Mouse (Mus musculus) stomach, embryonic 15.5 days (tissue): ENCODE data around the gene Zfp358. TPM values are rescaled to one million over a fixed set of nuclear protein-coding genes. Genes with fewer than 3 reads are reported as not detected.

Source experiments
- ATAC-seq: fragments of 200-750 bp; cut with Nextera tagmentation; 2 replicates; pipeline ENCODE4 v1.8.0; 2017; ENCODE audit warnings: low read depth, moderate number of reproducible peaks, moderate TSS enrichment; ENCODE audit not compliant: insufficient read depth, low FRiP score
- H3K27ac ChIP-seq: fragments of 300-500 bp; sonication (generic); 2 replicates; pipeline ENCODE4 v1.5.1; 2015; ENCODE audit warnings: mild to moderate bottlenecking, inconsistent platforms
- H3K27me3 ChIP-seq: fragments of 300-500 bp; sonication (generic); replicated peaks from 2 replicates; pipeline ENCODE4 v1.6.1; 2015; ENCODE audit warnings: inconsistent platforms
- H3K36me3 ChIP-seq: fragments of 300-500 bp; sonication (generic); 2 replicates; pipeline ENCODE4 v1.6.1; 2015; ENCODE audit warnings: inconsistent platforms
- H3K4me1 ChIP-seq: fragments of 300-500 bp; sonication (generic); 2 replicates; pipeline ENCODE4 v1.6.1; 2015; ENCODE audit warnings: inconsistent platforms
- H3K4me2 ChIP-seq: fragments of 300-500 bp; sonication (generic); 2 replicates; pipeline ENCODE4 v1.6.1; 2015; ENCODE audit warnings: mild to moderate bottlenecking, inconsistent platforms
- H3K4me3 ChIP-seq: fragments of 300-500 bp; sonication (generic); replicated peaks from 2 replicates; pipeline ENCODE4 v1.5.1; 2015; ENCODE audit warnings: inconsistent platforms
- H3K9ac ChIP-seq: fragments of 300-500 bp; sonication (generic); 2 replicates; pipeline ENCODE4 v1.6.1; 2015; ENCODE audit warnings: inconsistent platforms
- H3K9me3 ChIP-seq: fragments of 300-500 bp; sonication (generic); 2 replicates; pipeline ENCODE4 v1.6.1; 2016; ENCODE audit warnings: inconsistent platforms
- WGBS: fragments of 180-500 bp; shearing (Covaris S2); methylation state at CpG from one replicate; pipeline ENCODE4 v1.1.7; 2015; 5-methylcytosine and 5-hydroxymethylcytosine counted together
- polyA plus RNA-seq: library from polyadenylated mRNA; unstranded; fragments of >200 nt; fragmentation: Nextera tagmentation; extraction: Ambion mirVana; gene quantifications from 2 replicates; pipeline ENCODE4 v1.2.1, GENCODE M21; 2015

The Zfp358 gene
- polyA plus RNA-seq, result 34.5 and 38.6 TPM in 2 replicates

- Histone ChIP-seq H3K4me3 (peak within 1 kb of the TSS; percentile 96), H3K36me3 (peaks cover 16% of the 10 kb centered on the region), H3K9ac (peak within 1 kb of the TSS; percentile 99), H3K27ac (peak within 1 kb of the TSS; percentile 85), H3K27me3 (no peaks in the 10 kb centered on the region), H3K4me1 (peaks cover 3% of the 10 kb centered on the region; the same call in 1 of the 2 replicates), H3K9me3 (no peaks in the 10 kb centered on the region), H3K4me2 (peak within 1 kb of the TSS; percentile 67)
- WGBS, result 1% methylated on average over 62 of the region's 64 CpGs
- ATAC-seq, result peak; percentile 88
These were observed at the start of gene Zfp358 for GRCm38 (mm10) chr8:3492901-3493844. TSS of gene Zfp358 (plus strand) at chr8:3493138.

GRCm38 (mm10) chr8:3449226-3449625 is 43.7 kb upstream of the Zfp358 start:
- Histone ChIP-seq H3K4me2 (no peak overlapping the region), H3K4me1 (no peaks in the 10 kb centered on the region), H3K9me3 (no peaks in the 10 kb centered on the region), H3K27me3 (no peaks in the 10 kb centered on the region), H3K27ac (no peak overlapping the region), H3K4me3 (no peak overlapping the region), H3K9ac (no peak overlapping the region), H3K36me3 (peaks cover 44% of the 10 kb centered on the region)
- WGBS, result 86% methylated on average over 2 of the region's 2 CpGs
- ATAC-seq, result no peak

GRCm38 (mm10) chr8:3450670-3451069 is 42.3 kb upstream of the Zfp358 start:
- H3K4me1 ChIP-seq, result no peaks in the 10 kb centered on the region
- no peaks in the 10 kb centered on the region for H3K9me3 ChIP-seq
- 31% methylated on average over 5 of the region's 5 CpGs for WGBS
- no peak overlapping the region for H3K9ac ChIP-seq
- no peak overlapping the region for H3K27ac ChIP-seq
- H3K27me3 ChIP-seq, result no peaks in the 10 kb centered on the region
- no peak overlapping the region for H3K4me3 ChIP-seq
- no peak for ATAC-seq
- no peak overlapping the region for H3K4me2 ChIP-seq
- peaks cover 52% of the 10 kb centered on the region for H3K36me3 ChIP-seq

- no peak for ATAC-seq
- Histone ChIP-seq H3K36me3 (peaks cover 54% of the 10 kb centered on the region), H3K4me1 (no peaks in the 10 kb centered on the region), H3K4me2 (no peak overlapping the region), H3K27ac (no peak overlapping the region), H3K4me3 (no peak overlapping the region), H3K9me3 (no peaks in the 10 kb centered on the region), H3K9ac (no peak overlapping the region), H3K27me3 (no peaks in the 10 kb centered on the region)
- WGBS, result 96% methylated on average over 25 of the region's 25 CpGs
These were observed 40.9 kb upstream of the Zfp358 start for GRCm38 (mm10) chr8:3451992-3452391.

GRCm38 (mm10) chr8:3463248-3463647 is 29.7 kb upstream of the Zfp358 start:
- H3K4me1 ChIP-seq, result no peaks in the 10 kb centered on the region
- H3K36me3 ChIP-seq, result no peaks in the 10 kb centered on the region
- H3K4me3 ChIP-seq, result no peak overlapping the region
- no peak overlapping the region for H3K27ac ChIP-seq
- H3K27me3 ChIP-seq, result no peaks in the 10 kb centered on the region
- H3K9me3 ChIP-seq, result no peaks in the 10 kb centered on the region
- no peak for ATAC-seq
- no peak overlapping the region for H3K9ac ChIP-seq
- WGBS, result 78% methylated on average over 2 of the region's 2 CpGs
- H3K4me2 ChIP-seq, result no peak overlapping the region

GRCm38 (mm10) chr8:3464309-3464708 is 28.6 kb upstream of the Zfp358 start:
- Histone ChIP-seq H3K4me2 (no peak overlapping the region), H3K27ac (no peak overlapping the region), H3K4me3 (no peak overlapping the region), H3K4me1 (no peaks in the 10 kb centered on the region), H3K27me3 (no peaks in the 10 kb centered on the region), H3K36me3 (no peaks in the 10 kb centered on the region), H3K9ac (no peak overlapping the region), H3K9me3 (no peaks in the 10 kb centered on the region)
- no peak for ATAC-seq
- 45% methylated on average over 5 of the region's 5 CpGs for WGBS

GRCm38 (mm10) chr8:3467006-3467885 is 25.7 kb upstream of the Zfp358 start, which contains the start of gene Pex11g:
TSS of gene Pex11g (minus strand) at chr8:3467680.
- Histone ChIP-seq H3K27ac (peak within 1 kb of the TSS; percentile 67), H3K9ac (peak within 1 kb of the TSS; percentile 45; the same call in 1 of the 2 replicates)
- WGBS, result 6% methylated on average over 32 of the region's 32 CpGs

DNA sequence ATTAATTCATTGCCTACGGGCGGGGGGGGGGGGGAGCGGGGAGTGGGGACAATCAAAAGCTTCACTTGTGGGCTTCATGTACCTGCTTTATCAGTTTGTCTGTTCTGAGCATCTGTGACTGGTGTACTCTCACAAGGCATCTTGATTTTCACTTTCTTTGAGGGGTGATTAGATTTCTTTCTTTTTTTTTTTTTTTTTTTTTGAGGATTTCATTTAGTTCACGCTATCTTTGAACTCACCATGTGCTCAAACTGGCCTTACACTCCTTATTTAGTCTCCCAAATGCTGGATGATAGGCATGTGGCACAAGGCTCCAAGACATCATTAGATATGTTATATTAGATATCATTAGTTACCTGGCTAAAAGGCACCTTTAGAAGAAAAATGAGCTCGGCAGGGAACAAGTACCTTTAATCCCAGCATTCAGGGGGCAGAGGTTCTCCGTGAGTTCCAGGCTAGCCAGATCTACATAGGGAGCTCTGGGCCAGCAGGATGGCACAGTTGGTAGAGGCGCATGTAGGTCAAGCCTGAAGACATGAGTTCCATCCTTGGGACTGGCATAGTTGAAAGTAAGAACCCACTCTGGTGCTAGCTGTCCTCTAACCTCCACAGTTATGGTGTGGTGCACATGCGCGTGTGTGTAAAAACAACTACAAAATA is 24.9 kb upstream of the Zfp358 start:
- Histone ChIP-seq H3K4me2 (peak overlapping the region; percentile 67), H3K36me3 (no peaks in the 10 kb centered on the region), H3K4me3 (peak overlapping the region; percentile 52), H3K9ac (peak overlapping the region; percentile 45; the same call in 1 of the 2 replicates), H3K27ac (peak overlapping the region; percentile 67; the same call in 1 of the 2 replicates), H3K4me1 (no peaks in the 10 kb centered on the region), H3K27me3 (no peaks in the 10 kb centered on the region), H3K9me3 (no peaks in the 10 kb centered on the region)
- ATAC-seq, result no peak
- 51% methylated on average over 9 of the region's 9 CpGs for WGBS

More at GRCm38 (mm10) chr8:3467006-3467885, 25.7 kb upstream of the Zfp358 start, which contains the start of gene Pex11g:
- H3K36me3 ChIP-seq, result no peaks in the 10 kb centered on the region
- peak; percentile 94 for ATAC-seq
- H3K4me2 ChIP-seq, result peak within 1 kb of the TSS; percentile 67
- no peaks in the 10 kb centered on the region for H3K27me3 ChIP-seq
- H3K4me1 ChIP-seq, result no peaks in the 10 kb centered on the region
- peak within 1 kb of the TSS; percentile 52 for H3K4me3 ChIP-seq
- no peaks in the 10 kb centered on the region for H3K9me3 ChIP-seq

DNA sequence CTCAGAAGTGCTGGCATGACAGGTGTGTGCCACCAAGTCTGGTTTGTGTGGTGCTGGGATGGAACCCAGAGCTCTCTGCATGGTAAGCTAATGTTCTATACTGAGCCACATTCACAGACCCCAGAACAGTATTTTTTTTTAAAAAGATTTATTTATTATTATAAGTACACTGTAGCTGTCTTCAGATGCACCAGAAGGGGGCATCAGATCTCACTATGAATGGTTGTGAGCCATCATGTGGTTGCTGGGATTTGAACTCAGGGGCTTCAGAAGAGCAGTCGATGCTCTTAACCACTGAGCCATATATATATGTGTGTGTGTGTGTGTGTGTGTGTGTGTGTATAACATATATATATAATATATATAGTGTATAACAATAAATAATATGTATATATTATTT is 24.1 kb upstream of the Zfp358 start:
- Histone ChIP-seq H3K27me3 (no peaks in the 10 kb centered on the region), H3K4me1 (no peaks in the 10 kb centered on the region), H3K9ac (no peak overlapping the region), H3K4me3 (no peak overlapping the region), H3K36me3 (no peaks in the 10 kb centered on the region), H3K4me2 (no peak overlapping the region), H3K9me3 (no peaks in the 10 kb centered on the region), H3K27ac (no peak overlapping the region)
- ATAC-seq, result no peak
- 80% methylated on average over 1 of the region's 1 CpGs for WGBS

DNA sequence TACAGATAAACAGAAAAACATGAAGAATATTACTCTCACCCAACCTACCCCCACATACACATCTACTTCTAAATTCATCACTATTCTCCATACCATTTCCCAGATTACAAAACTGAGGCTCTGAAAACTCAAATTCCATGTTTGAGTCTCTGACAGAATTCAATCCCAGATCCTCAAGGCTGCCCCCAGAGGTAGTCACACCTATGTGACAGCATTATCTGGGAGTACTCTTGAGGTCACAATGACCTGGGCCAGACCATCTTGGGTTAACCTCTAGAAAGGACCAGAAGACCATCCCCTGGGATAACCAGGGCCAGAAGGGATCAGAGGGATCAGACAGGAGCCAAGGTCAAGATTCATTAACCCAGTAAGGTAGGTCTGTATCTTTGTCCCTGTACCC is 22.4 kb upstream of the Zfp358 start, which contains the start of gene Tex45:
Gene Tex45 (plus strand): TSS at position 301 of the 400 bp plus-strand sequence.
- H3K4me3 ChIP-seq, result no peak within 1 kb of the TSS
- H3K4me1 ChIP-seq, result no peaks in the 10 kb centered on the region
- no peaks in the 10 kb centered on the region for H3K9me3 ChIP-seq
- no peaks in the 10 kb centered on the region for H3K27me3 ChIP-seq
- no peaks in the 10 kb centered on the region for H3K36me3 ChIP-seq
- H3K4me2 ChIP-seq, result no peak within 1 kb of the TSS
- ATAC-seq, result no peak
- H3K9ac ChIP-seq, result no peak within 1 kb of the TSS
- no peak within 1 kb of the TSS for H3K27ac ChIP-seq

DNA sequence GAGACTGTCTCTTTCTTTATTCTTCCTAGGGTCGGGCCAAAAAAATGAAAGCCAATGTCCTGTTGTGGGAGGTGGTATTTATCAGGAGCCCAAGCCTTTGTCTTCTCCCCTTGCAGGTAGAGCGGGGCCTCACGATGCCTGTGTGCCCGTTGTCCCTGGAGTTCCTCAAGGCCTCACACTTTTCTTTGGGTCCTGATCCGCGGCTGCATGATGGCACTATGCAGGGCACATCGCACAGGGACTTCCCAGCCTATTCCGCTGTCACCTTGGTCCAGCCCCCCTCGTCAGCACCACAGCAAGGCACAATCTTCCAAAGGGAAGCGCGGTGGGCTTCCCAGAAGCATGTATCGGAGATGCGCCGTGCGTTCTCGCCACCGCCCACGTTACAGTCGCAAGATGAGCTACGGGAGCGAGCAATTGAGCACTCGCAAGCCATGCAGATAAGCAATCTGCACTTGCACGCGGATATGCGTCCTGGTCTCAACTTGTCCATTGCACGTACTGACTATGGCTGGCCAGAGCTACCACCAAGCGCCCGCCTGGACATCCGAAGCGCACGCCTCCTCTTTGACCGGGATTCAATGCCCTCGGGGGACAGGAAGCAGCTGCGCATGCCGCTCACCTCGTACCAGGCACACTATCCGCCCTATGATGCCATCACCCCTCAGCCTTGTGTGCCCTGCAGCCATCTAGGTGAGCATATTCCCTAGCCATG is 17.1 kb upstream of the Zfp358 start:
- Histone ChIP-seq H3K4me3 (peak overlapping the region; percentile 23), H3K4me2 (peak overlapping the region; percentile 55), H3K9me3 (no peaks in the 10 kb centered on the region), H3K4me1 (no peaks in the 10 kb centered on the region), H3K36me3 (no peaks in the 10 kb centered on the region), H3K9ac (no peak overlapping the region), H3K27me3 (peaks cover 6% of the 10 kb centered on the region; the same call in 1 of the 2 replicates), H3K27ac (no peak overlapping the region)
- WGBS, result 27% methylated on average over 37 of the region's 37 CpGs
- no peak for ATAC-seq
